Mouse (Mus musculus): ENCODE measurements around the gene Emc3.
A peak's percentile ranks its signal among the peaks of the same experiment; 100 is the strongest.

The Emc3 gene

GRCm38 (mm10) chr6:113530932-113531839, at the start of gene Emc3, which contains the start of gene Fancd2:
Gene Emc3 (minus strand): TSS chr6:113531652.
Gene Fancd2 (plus strand): TSS chr6:113531682.
- peak; percentile 93 for DNase-seq (ENCODE audit: low read depth)

- no peak for DNase-seq (ENCODE audit: low read depth)
Measured at GRCm38 (mm10) chr6:113579306-113579705, 47.9 kb upstream of the Emc3 start.

- no peak for DNase-seq (ENCODE audit: low read depth)
Measured at GRCm38 (mm10) chr6:113576044-113576443, 44.6 kb upstream of the Emc3 start.

- no peak for DNase-seq (ENCODE audit: low read depth)
Measured at GRCm38 (mm10) chr6:113564557-113564956, 33.1 kb upstream of the Emc3 start.

- no peak for DNase-seq (ENCODE audit: low read depth)
Measured at GRCm38 (mm10) chr6:113559736-113560135, 28.3 kb upstream of the Emc3 start.

GRCm38 (mm10) chr6:113543906-113544481, 12.5 kb upstream of the Emc3 start:
- DNase-seq (ENCODE audit: low read depth) = no peak

GRCm38 (mm10) chr6:113541610-113542009, 10.2 kb upstream of the Emc3 start:
- no peak for DNase-seq (ENCODE audit: low read depth)

- DNase-seq (ENCODE audit: low read depth) = no peak
Measured at GRCm38 (mm10) chr6:113534886-113535285, 3.4 kb upstream of the Emc3 start.

- DNase-seq (ENCODE audit: low read depth) = no peak
Measured at GRCm38 (mm10) chr6:113531840-113532404, 470 bp upstream of the Emc3 start.

- DNase-seq (ENCODE audit: low read depth) = no peak
Measured at GRCm38 (mm10) chr6:113523420-113523819, 8.0 kb downstream of the Emc3 start.

- no peak for DNase-seq (ENCODE audit: low read depth)
Measured at GRCm38 (mm10) chr6:113522310-113522709, 9.1 kb downstream of the Emc3 start.

GRCm38 (mm10) chr6:113517434-113518080, 13.9 kb downstream of the Emc3 start:
- DNase-seq (ENCODE audit: low read depth) = no peak

- no peak for DNase-seq (ENCODE audit: low read depth)
Measured at GRCm38 (mm10) chr6:113514600-113514999, 16.9 kb downstream of the Emc3 start.

- DNase-seq (ENCODE audit: low read depth) = no peak
Measured at GRCm38 (mm10) chr6:113513944-113514343, 17.5 kb downstream of the Emc3 start.

- no peak for DNase-seq (ENCODE audit: low read depth)
Measured at GRCm38 (mm10) chr6:113508947-113509280, 22.5 kb downstream of the Emc3 start.

GRCm38 (mm10) chr6:113508272-113508946, 23.0 kb downstream of the Emc3 start:
- no peak for DNase-seq (ENCODE audit: low read depth)

GRCm38 (mm10) chr6:113507130-113507529, 24.3 kb downstream of the Emc3 start:
- DNase-seq (ENCODE audit: low read depth) = no peak

- no peak for DNase-seq (ENCODE audit: low read depth)
Measured at GRCm38 (mm10) chr6:113505689-113506088, 25.8 kb downstream of the Emc3 start.

- no peak for DNase-seq (ENCODE audit: low read depth)
Measured at GRCm38 (mm10) chr6:113502801-113503200, 28.7 kb downstream of the Emc3 start.

GRCm38 (mm10) chr6:113501388-113502084, 29.9 kb downstream of the Emc3 start, which contains the start of gene Prrt3:
Gene Prrt3 (minus strand): TSS chr6:113501931.
- no peak for DNase-seq (ENCODE audit: low read depth)

- DNase-seq (ENCODE audit: low read depth) = no peak
Measured at GRCm38 (mm10) chr6:113499346-113499745, 32.1 kb downstream of the Emc3 start.

Data from induced T-regulatory cell, adult 2 months (primary cell).